Mouse (Mus musculus): Measurements from ENCODE around the gene Cldn7.
"Not testable (repeated sequence)": the region's sequence is repeated elsewhere in the genome, so short reads cannot be mapped to it uniquely, and the experiment has no call there.

The Cldn7 gene

GRCm38 (mm10) chr11:70016177-70016576 lies 51.6 kb downstream of the Cldn7 start:
- DNase-seq = not testable (repeated sequence)

- no peak for DNase-seq
Observed at GRCm38 (mm10) chr11:70016669-70017068, 52.1 kb downstream of the Cldn7 start, which contains the start of gene Dlg4. Gene Dlg4, plus strand, starts transcription at chr11:70016942.

- no peak for DNase-seq
Observed at GRCm38 (mm10) chr11:70017199-70017767, 52.7 kb downstream of the Cldn7 start.

All from thymus, postnatal 36 days (tissue).